Mouse (Mus musculus): ENCODE results near the gene Bhmt. TPM values are rescaled to one million over a fixed set of nuclear protein-coding genes. Genes with fewer than 3 reads are reported as not detected.
A peak's percentile ranks its signal among the peaks of the same experiment; 100 is the strongest.

The Bhmt gene
- not detected for total RNA-seq (2021)

GRCm38 (mm10) chr13:93637282-93638245, at the start of gene Bhmt:
Gene Bhmt, minus strand, starts transcription at chr13:93637961.
- intact Hi-C loops (cut with DNase I), result no loop called here

GRCm38 (mm10) chr13:93687321-93687720, 49.6 kb upstream of the Bhmt start:
- intact Hi-C loops (cut with DNase I), result no loop called here
- no peak for DNase-seq (ENCODE audit: low spot score in 2 of 2)

More at GRCm38 (mm10) chr13:93637282-93638245, at the start of gene Bhmt:
- DNase-seq (ENCODE audit: low spot score in 2 of 2), result no peak

GRCm38 (mm10) chr13:93685226-93685625, 47.5 kb upstream of the Bhmt start:
- no peak for DNase-seq (ENCODE audit: low spot score in 2 of 2)
- intact Hi-C loops (cut with DNase I), result no loop called here

GRCm38 (mm10) chr13:93683336-93683735, 45.6 kb upstream of the Bhmt start:
- intact Hi-C loops (cut with DNase I), result no loop called here
- DNase-seq (ENCODE audit: low spot score in 2 of 2), result no peak

- DNase-seq (ENCODE audit: low spot score in 2 of 2), result peak in 1 of 2 experiments; percentile 42
- intact Hi-C loops (cut with DNase I), result no loop called here
Measured at GRCm38 (mm10) chr13:93676864-93677263, 39.1 kb upstream of the Bhmt start.

GRCm38 (mm10) chr13:93674131-93674561, 36.4 kb upstream of the Bhmt start, which contains the start of the genes Bhmt2 and Dmgdh:
Gene Bhmt2, minus strand, starts transcription at chr13:93674302.
Gene Dmgdh, plus strand, starts transcription at chr13:93674433.
- DNase-seq (ENCODE audit: low spot score in 2 of 2), result no peak

GRCm38 (mm10) chr13:93673296-93673695, 35.5 kb upstream of the Bhmt start:
- DNase-seq (ENCODE audit: low spot score in 2 of 2), result no peak
- intact Hi-C loops (cut with DNase I), result no loop called here

More at GRCm38 (mm10) chr13:93674131-93674561, 36.4 kb upstream of the Bhmt start, which contains the start of the genes Bhmt2 and Dmgdh:
- intact Hi-C loops (cut with DNase I), result no loop called here

- DNase-seq (ENCODE audit: low spot score in 2 of 2), result no peak
- intact Hi-C loops (cut with DNase I), result no loop called here
Measured at GRCm38 (mm10) chr13:93672371-93672770, 34.6 kb upstream of the Bhmt start.

- intact Hi-C loops (cut with DNase I), result no loop called here
- no peak for DNase-seq (ENCODE audit: low spot score in 2 of 2)
Measured at GRCm38 (mm10) chr13:93667586-93667985, 29.8 kb upstream of the Bhmt start.

GRCm38 (mm10) chr13:93657941-93658340, 20.2 kb upstream of the Bhmt start:
- intact Hi-C loops (cut with DNase I), result no loop called here
- no peak for DNase-seq (ENCODE audit: low spot score in 2 of 2)

- intact Hi-C loops (cut with DNase I), result no loop called here
- DNase-seq (ENCODE audit: low spot score in 2 of 2), result no peak
Measured at GRCm38 (mm10) chr13:93653382-93653781, 15.6 kb upstream of the Bhmt start.

GRCm38 (mm10) chr13:93648387-93649130, 10.8 kb upstream of the Bhmt start:
- intact Hi-C loops (cut with DNase I), result no loop called here
- no peak for DNase-seq (ENCODE audit: low spot score in 2 of 2)

- intact Hi-C loops (cut with DNase I), result no loop called here
- DNase-seq (ENCODE audit: low spot score in 2 of 2), result no peak
Measured at GRCm38 (mm10) chr13:93639636-93640035, 1.9 kb upstream of the Bhmt start.

- intact Hi-C loops (cut with DNase I), result no loop called here
- no peak for DNase-seq (ENCODE audit: low spot score in 2 of 2)
Measured at GRCm38 (mm10) chr13:93636561-93636960, 1.2 kb downstream of the Bhmt start.

GRCm38 (mm10) chr13:93632927-93633326, 4.8 kb downstream of the Bhmt start:
- no peak for DNase-seq (ENCODE audit: low spot score in 2 of 2)
- intact Hi-C loops (cut with DNase I), result loop anchor here (5.0 kb wide), 1 partner anchor 74 kb away; no protein-coding TSS in a partner anchor

- DNase-seq (ENCODE audit: low spot score in 2 of 2), result no peak
- intact Hi-C loops (cut with DNase I), result loop anchor here (5.0 kb wide), 1 partner anchor 76 kb away; no protein-coding TSS in a partner anchor
Measured at GRCm38 (mm10) chr13:93630941-93631705, 6.6 kb downstream of the Bhmt start.

- intact Hi-C loops (cut with DNase I), result no loop called here
- no peak for DNase-seq (ENCODE audit: low spot score in 2 of 2)
Measured at GRCm38 (mm10) chr13:93628861-93629260, 8.9 kb downstream of the Bhmt start.

GRCm38 (mm10) chr13:93614361-93614948, 23.3 kb downstream of the Bhmt start:
- intact Hi-C loops (cut with DNase I), result loop anchor here (5.0 to 10.0 kb wide), 3 partner anchors 103 to 312 kb away; no protein-coding TSS in a partner anchor
- no peak for DNase-seq (ENCODE audit: low spot score in 2 of 2)

- DNase-seq (ENCODE audit: low spot score in 2 of 2), result no peak
Measured at GRCm38 (mm10) chr13:93613771-93614170, 24.0 kb downstream of the Bhmt start.

More at GRCm38 (mm10) chr13:93613771-93614170, 24.0 kb downstream of the Bhmt start:
- intact Hi-C loops (cut with DNase I), result loop anchor here (2.0 to 10.0 kb wide), 5 partner anchors 104 to 863 kb away; partner anchors contain the start of gene Jmy

Data from left cerebral cortex, postnatal 36 days (tissue).